ENCODE assay signal across 16 mouse cellular contexts in the genomic region with DNA sequence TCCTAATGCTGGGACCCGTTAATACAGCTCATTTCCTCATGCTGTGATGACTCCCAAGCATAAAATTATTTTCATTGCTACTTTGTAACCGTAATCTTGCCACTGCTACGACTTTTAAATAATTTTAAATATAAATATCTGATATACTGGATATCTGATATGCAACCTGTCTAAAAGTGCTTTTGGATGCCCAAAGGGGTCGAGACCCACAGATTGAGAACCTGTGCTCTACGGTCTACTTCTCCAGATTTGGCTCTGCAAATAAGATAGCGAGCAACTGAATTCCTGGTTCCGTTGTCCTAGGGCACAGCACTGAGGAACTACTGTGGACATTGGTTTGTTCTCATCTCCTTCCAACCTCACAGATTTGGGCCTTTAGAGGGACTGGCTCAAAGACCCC. TPM values are rescaled to one million over a fixed set of nuclear protein-coding genes. Genes with fewer than 3 reads are reported as not detected.
DNase-seq lines count a peak whose midpoint lies in the region; ATAC-seq and TF ChIP-seq lines count a peak whose summit lies in the region.
"Had no signal": no experiment of that assay in that cellular context is flagged by ENCODE, and none has a peak within 500 bp of the region (broad histone marks: within the 10 kb centered on the region; RNA-seq: fewer than 3 reads in every experiment).

No protein-coding gene starts in this region.

- H3K4me1 ChIP-seq in heart, embryonic 15.5 days (replicated peaks) = peaks cover 13% of the 10 kb centered on the region
- H3K4me1 ChIP-seq in kidney, embryonic 16.5 days (ENCODE audit: insufficient read depth, low read length) = peaks cover 17% of the 10 kb centered on the region
- peaks cover 4% of the 10 kb centered on the region; the same call in 1 of the 2 replicates for H3K4me1 ChIP-seq in bone marrow, adult 2 months (ENCODE audit: control insufficient read depth, insufficient read depth, low read length)
- peaks cover 20% of the 10 kb centered on the region for H3K4me1 ChIP-seq in liver, embryonic 12.5 days

- TF ChIP-seq POLR2A in bone marrow, adult 2 months (IDR thresholded peaks at IDR 0.05; ENCODE audit: borderline replicate concordance, control insufficient read depth, low read depth, low read length) = no peak

- WGBS in heart, embryonic 15.5 days = 70% methylated on average over 7 of the region's 7 CpGs
- WGBS in kidney, embryonic 16.5 days = 73% methylated on average over 7 of the region's 7 CpGs
- 77% methylated on average over 7 of the region's 7 CpGs for WGBS in bone marrow, adult 2 months
- 70% methylated on average over 7 of the region's 7 CpGs for WGBS in liver, embryonic 12.5 days (ENCODE audit: insufficient replicate concordance)

- ATAC-seq in heart, embryonic 15.5 days (replicated peaks; ENCODE audit: insufficient number of reproducible peaks, insufficient read depth, low FRiP score, low read depth) = no peak
- no peak for ATAC-seq in kidney, embryonic 16.5 days (ENCODE audit: low FRiP score, low TSS enrichment)
- no peak for ATAC-seq in liver, embryonic 12.5 days
- ATAC-seq: midbrain, embryonic 15.5 days; Patski had no signal

- 0 out of 2 replicates have a peak overlapping the region, but pooled peaks have one; percentile 34 for H3K4me2 ChIP-seq in heart, embryonic 15.5 days
- peak overlapping the region; percentile 41 for H3K4me2 ChIP-seq in kidney, embryonic 16.5 days (replicated peaks; ENCODE audit: low read depth, low read length)
- peak overlapping the region; percentile 0; the same call in 1 of the 2 replicates for H3K4me2 ChIP-seq in liver, embryonic 12.5 days

- no peak overlapping the region for H3K9ac ChIP-seq in heart, embryonic 15.5 days
- peak overlapping the region; percentile 56; the same call in 1 of the 2 replicates for H3K9ac ChIP-seq in kidney, embryonic 16.5 days (replicated peaks; ENCODE audit: low read length)
- no peak overlapping the region for H3K9ac ChIP-seq in liver, embryonic 12.5 days
- H3K9ac ChIP-seq: midbrain, embryonic 15.5 days; neural tube, embryonic 15.5 days had no signal

- H3K9me3 ChIP-seq in heart, embryonic 15.5 days (replicated peaks) = no peaks in the 10 kb centered on the region
- no peaks in the 10 kb centered on the region for H3K9me3 ChIP-seq in kidney, embryonic 16.5 days (ENCODE audit: low read length)
- no peaks in the 10 kb centered on the region for H3K9me3 ChIP-seq in liver, embryonic 12.5 days (replicated peaks)
- H3K9me3 ChIP-seq: hindbrain, embryonic 15.5 days; intestine, embryonic 15.5 days; midbrain, embryonic 15.5 days; neural tube, embryonic 15.5 days had no signal

- DNase-seq in heart, postnatal 14 days = no peak
- DNase-seq in kidney, postnatal 10 days = no peak
- no peak for DNase-seq in layer of hippocampus, adult 8-10 months (ENCODE audit: low spot score in 2 of 2)

- H3K27ac ChIP-seq in heart, embryonic 15.5 days = peak overlapping the region; percentile 69
- peak overlapping the region; percentile 46; the same call in 1 of the 2 replicates for H3K27ac ChIP-seq in kidney, embryonic 16.5 days (ENCODE audit: low read length)
- H3K27ac ChIP-seq in bone marrow, adult 2 months (ENCODE audit: control insufficient read depth, insufficient read depth, low read depth, low read length, poor library complexity) = 0 out of 2 replicates have a peak overlapping the region, but pooled peaks have one; percentile 4
- H3K27ac ChIP-seq in liver, embryonic 12.5 days = 0 out of 2 replicates have a peak overlapping the region, but pooled peaks have one; percentile 5
- H3K27ac ChIP-seq: gastrocnemius, adult 2 months; hindbrain, embryonic 15.5 days; intestine, embryonic 15.5 days; midbrain, embryonic 15.5 days; neural tube, embryonic 15.5 days had no signal

- TF ChIP-seq CTCF in bone marrow, adult 2 months (IDR thresholded peaks at IDR 0.05; ENCODE audit: control insufficient read depth, insufficient read depth, low read length) = no peak

- H3K27me3 ChIP-seq in heart, embryonic 15.5 days = no peaks in the 10 kb centered on the region
- no peaks in the 10 kb centered on the region for H3K27me3 ChIP-seq in kidney, embryonic 16.5 days (ENCODE audit: insufficient read depth, low read length)
- H3K27me3 ChIP-seq in liver, embryonic 12.5 days (replicated peaks) = peaks cover 37% of the 10 kb centered on the region
- H3K27me3 ChIP-seq: hindbrain, embryonic 15.5 days; intestine, embryonic 15.5 days; midbrain, embryonic 15.5 days; neural tube, embryonic 15.5 days; Patski had no signal

- H3K4me3 ChIP-seq in heart, embryonic 15.5 days = no peak overlapping the region
- H3K4me3 ChIP-seq in kidney, embryonic 16.5 days (ENCODE audit: low read length) = peak overlapping the region; percentile 34
- H3K4me3 ChIP-seq in bone marrow, adult 2 months (replicated peaks; ENCODE audit: control insufficient read depth, low read depth, low read length) = no peak overlapping the region
- 0 out of 2 replicates have a peak overlapping the region, but pooled peaks have one; percentile 5 for H3K4me3 ChIP-seq in liver, embryonic 12.5 days
- H3K4me3 ChIP-seq: hindbrain, embryonic 15.5 days; intestine, embryonic 15.5 days; midbrain, embryonic 15.5 days; neural tube, embryonic 15.5 days had no signal

- H3K36me3 ChIP-seq in heart, embryonic 15.5 days = no peaks in the 10 kb centered on the region
- no peaks in the 10 kb centered on the region for H3K36me3 ChIP-seq in kidney, embryonic 16.5 days (ENCODE audit: insufficient read depth, low read length)
- no peaks in the 10 kb centered on the region for H3K36me3 ChIP-seq in liver, embryonic 12.5 days
- H3K36me3 ChIP-seq: hindbrain, embryonic 15.5 days; intestine, embryonic 15.5 days; midbrain, embryonic 15.5 days; neural tube, embryonic 15.5 days had no signal

- intact Hi-C loops in heart, postnatal 14 days (cut with DNase I) = no loop called here

RNA-seq across cellular contexts. Expression of a gene that starts 0.7 kb away (rescaled TPM):
- polyA plus RNA-seq in heart, embryonic 15.5 days (2015; fragmentation: Nextera tagmentation; extraction: Ambion mirVana) = 4.4 and 5.0 TPM in 2 replicates
- under 1 TPM; 0.53 to 0.83 TPM for total RNA-seq in heart, postnatal 14 days (2021)
- polyA plus RNA-seq in kidney, embryonic 16.5 days (2015; fragmentation: Nextera tagmentation; extraction: Ambion mirVana) = 35.9 and 37.8 TPM in 2 replicates
- 9.0 TPM in 2 replicates for polyA plus RNA-seq in bone marrow, adult 2 months (2011; ENCODE audit: insufficient read depth, insufficient read length, low replicate concordance, missing spikeins)
- polyA plus RNA-seq in liver, embryonic 12.5 days (2016; fragmentation: Nextera tagmentation; extraction: Ambion mirVana) = 6.3 and 7.9 TPM in 2 replicates
- 1 to 10 TPM in 2 of 4 experiments, under 1 TPM in 1, not detected in 1; 0.70 to 2.4 (median 2.3) TPM for total RNA-seq in layer of hippocampus, adult 8-10 months (2022)
- total RNA-seq: gastrocnemius, adult 2 months; granulocyte monocyte progenitor cell, adult 5-6 weeks; megakaryocyte-erythroid progenitor cell, adult 5-6 weeks had no signal
- polyA plus RNA-seq: neural tube, embryonic 15.5 days; Patski; testis, adult 2 months had no signal

RNA-seq across cellular contexts. Expression of a gene that starts 4.2 kb away (rescaled TPM):
- polyA plus RNA-seq in heart, embryonic 15.5 days (2015; fragmentation: Nextera tagmentation; extraction: Ambion mirVana) = 6.8 and 62.1 TPM in 2 replicates
- 10 to 100 TPM in 1 of 2 experiments, 1 to 10 TPM in 1; 1.4 to 20.4 TPM for total RNA-seq in heart, postnatal 14 days (2021)
- polyA plus RNA-seq in kidney, embryonic 16.5 days (2015; fragmentation: Nextera tagmentation; extraction: Ambion mirVana) = 10.8 and 13.0 TPM in 2 replicates
- polyA plus RNA-seq in bone marrow, adult 2 months (2011; ENCODE audit: insufficient read depth, insufficient read length, low replicate concordance, missing spikeins) = 10.2 and 17.8 TPM in 2 replicates
- 4.1 and 5.1 TPM in 2 replicates for polyA plus RNA-seq in liver, embryonic 12.5 days (2016; fragmentation: Nextera tagmentation; extraction: Ambion mirVana)
- 1 to 10 TPM; 2.4 to 4.7 (median 3.6) TPM for total RNA-seq in layer of hippocampus, adult 8-10 months (2022)
- total RNA-seq: gastrocnemius, adult 2 months had no signal

RNA-seq across cellular contexts. Expression of a gene that starts 22.8 kb away (rescaled TPM):
- 151 and 175 TPM in 2 replicates for polyA plus RNA-seq in heart, embryonic 15.5 days (2015; fragmentation: Nextera tagmentation; extraction: Ambion mirVana)
- total RNA-seq in heart, postnatal 14 days (2021) = 100 to 1,000 TPM; 114 to 128 TPM
- 296 and 307 TPM in 2 replicates for polyA plus RNA-seq in kidney, embryonic 16.5 days (2015; fragmentation: Nextera tagmentation; extraction: Ambion mirVana)
- polyA plus RNA-seq in bone marrow, adult 2 months (2011; ENCODE audit: insufficient read depth, insufficient read length, low replicate concordance, missing spikeins) = 105 and 123 TPM in 2 replicates
- 219 and 226 TPM in 2 replicates for polyA plus RNA-seq in liver, embryonic 12.5 days (2016; fragmentation: Nextera tagmentation; extraction: Ambion mirVana)
- 100 to 1,000 TPM; 119 to 128 (median 123) TPM for total RNA-seq in layer of hippocampus, adult 8-10 months (2022)

RNA-seq across cellular contexts. Expression of a gene that starts 22.8 kb away (rescaled TPM):
- polyA plus RNA-seq in heart, embryonic 15.5 days (2015; fragmentation: Nextera tagmentation; extraction: Ambion mirVana) = 136 and 147 TPM in 2 replicates
- total RNA-seq in heart, postnatal 14 days (2021) = 10 to 100 TPM; 46.8 to 51.3 TPM
- polyA plus RNA-seq in kidney, embryonic 16.5 days (2015; fragmentation: Nextera tagmentation; extraction: Ambion mirVana) = 216 and 221 TPM in 2 replicates
- 71.2 and 118 TPM in 2 replicates for polyA plus RNA-seq in bone marrow, adult 2 months (2011; ENCODE audit: insufficient read depth, insufficient read length, low replicate concordance, missing spikeins)
- polyA plus RNA-seq in liver, embryonic 12.5 days (2016; fragmentation: Nextera tagmentation; extraction: Ambion mirVana) = 147 and 159 TPM in 2 replicates
- total RNA-seq in layer of hippocampus, adult 8-10 months (2022) = 10 to 100 TPM; 77.3 to 91.3 (median 84.6) TPM

RNA-seq across cellular contexts. Expression of a gene that starts 35.2 kb away (rescaled TPM):
- 99.9 and 134 TPM in 2 replicates for polyA plus RNA-seq in heart, embryonic 15.5 days (2015; fragmentation: Nextera tagmentation; extraction: Ambion mirVana)
- total RNA-seq in heart, postnatal 14 days (2021) = 10 to 100 TPM; 23.9 to 24.2 TPM
- polyA plus RNA-seq in kidney, embryonic 16.5 days (2015; fragmentation: Nextera tagmentation; extraction: Ambion mirVana) = 285 and 304 TPM in 2 replicates
- polyA plus RNA-seq in bone marrow, adult 2 months (2011; ENCODE audit: insufficient read depth, insufficient read length, low replicate concordance, missing spikeins) = 78.4 and 100 TPM in 2 replicates
- 140 and 145 TPM in 2 replicates for polyA plus RNA-seq in liver, embryonic 12.5 days (2016; fragmentation: Nextera tagmentation; extraction: Ambion mirVana)
- 10 to 100 TPM; 37.7 to 48.1 (median 44.5) TPM for total RNA-seq in layer of hippocampus, adult 8-10 months (2022)

Comparison
In these comparisons a context has a peak if more than half of its experiments do, and no peak if none do; other contexts are left out.
1. H3K27ac ChIP-seq: peak in every context shown above with its lines; median percentile 69 in heart, embryonic 15.5 days; 46 in kidney, embryonic 16.5 days; 5 in liver, embryonic 12.5 days; 4 in bone marrow, adult 2 months.
2. H3K4me3 ChIP-seq: peak in kidney, embryonic 16.5 days (single experiment) and liver, embryonic 12.5 days (single experiment); none in heart, embryonic 15.5 days (single experiment) and bone marrow, adult 2 months (single experiment).
3. Peak in every context shown above with its lines, with median percentiles within 50 percentile points of each other: H3K4me2 ChIP-seq.